Mouse (Mus musculus): ENCODE results near the gene Nedd1. TPM values are rescaled to one million over a fixed set of nuclear protein-coding genes. Genes with fewer than 3 reads are reported as not detected.

Nedd1 gene
- polyA plus RNA-seq, 1 experiment from 2014 or later: 39.2 TPM

- H3K27me3 ChIP-seq (ENCODE audit: insufficient read depth, low read length): no peaks in the 10 kb centered on the region
- H3K4me3 ChIP-seq (replicated peaks; ENCODE audit: low read depth, low read length): no peak overlapping the region
- H3K9me3 ChIP-seq (replicated peaks; ENCODE audit: low read length): no peaks in the 10 kb centered on the region
- DNase-seq (ENCODE audit: low spot score) (no peak), ATAC-seq (replicated peaks; ENCODE audit: low FRiP score, low read depth) (no peak)
- H3K9ac ChIP-seq (ENCODE audit: low read depth, low read length): no peak overlapping the region
- H3K4me2 ChIP-seq (ENCODE audit: low read length): no peak overlapping the region
- WGBS: 87% methylated on average over 2 of the region's 2 CpGs
- H3K36me3 ChIP-seq (ENCODE audit: insufficient read depth, low read length): no peaks in the 10 kb centered on the region
- TF ChIP-seq CTCF (IDR thresholded peaks at IDR 0.05; ENCODE audit: low read depth): no peak
- H3K27ac ChIP-seq: no peak overlapping the region
- no peaks in the 10 kb centered on the region for H3K4me1 ChIP-seq (replicated peaks; ENCODE audit: insufficient read depth, low read length)
Measured at GRCm38 (mm10) chr10:92647691-92648090, 74.5 kb downstream of the Nedd1 start.

GRCm38 (mm10) chr10:92643995-92644394, 78.2 kb downstream of the Nedd1 start:
- Histone ChIP-seq H3K27me3 (ENCODE audit: insufficient read depth, low read length) (no peaks in the 10 kb centered on the region), H3K9ac (ENCODE audit: low read depth, low read length) (no peak overlapping the region), H3K9me3 (replicated peaks; ENCODE audit: low read length) (no peaks in the 10 kb centered on the region), H3K27ac (no peak overlapping the region), H3K36me3 (ENCODE audit: insufficient read depth, low read length) (no peaks in the 10 kb centered on the region), H3K4me3 (replicated peaks; ENCODE audit: low read depth, low read length) (no peak overlapping the region), H3K4me2 (ENCODE audit: low read length) (0 out of 2 replicates have a peak overlapping the region, but pooled peaks have one; percentile 7), H3K4me1 (replicated peaks; ENCODE audit: insufficient read depth, low read length) (no peaks in the 10 kb centered on the region)
- TF ChIP-seq CTCF (IDR thresholded peaks at IDR 0.05; ENCODE audit: low read depth): no peak
- 36% methylated on average over 8 of the region's 8 CpGs for WGBS
- ATAC-seq (replicated peaks; ENCODE audit: low FRiP score, low read depth) (peak; percentile 71), DNase-seq (ENCODE audit: low spot score) (peak; percentile 44)

- ATAC-seq (replicated peaks; ENCODE audit: low FRiP score, low read depth) (no peak), DNase-seq (ENCODE audit: low spot score) (no peak)
- Histone ChIP-seq H3K4me1 (replicated peaks; ENCODE audit: insufficient read depth, low read length) (no peaks in the 10 kb centered on the region), H3K27me3 (ENCODE audit: insufficient read depth, low read length) (no peaks in the 10 kb centered on the region), H3K9ac (ENCODE audit: low read depth, low read length) (no peak overlapping the region), H3K27ac (no peak overlapping the region), H3K9me3 (replicated peaks; ENCODE audit: low read length) (no peaks in the 10 kb centered on the region), H3K4me3 (replicated peaks; ENCODE audit: low read depth, low read length) (no peak overlapping the region), H3K4me2 (ENCODE audit: low read length) (no peak overlapping the region), H3K36me3 (ENCODE audit: insufficient read depth, low read length) (no peaks in the 10 kb centered on the region)
- peak; percentile 53 for TF ChIP-seq CTCF (IDR thresholded peaks at IDR 0.05; ENCODE audit: low read depth)
Measured at GRCm38 (mm10) chr10:92641032-92641431, 81.2 kb downstream of the Nedd1 start.
